Mouse (Mus musculus) kidney, adult 2 months (tissue): ENCODE data around the gene Cited4.

Source experiments
- CTCF ChIP-seq: fragments of 200-500 bp; conservative IDR thresholded peaks from 2 replicates; pipeline ENCODE4 v1.5.1; 2011; ENCODE audit warnings: low read depth, mild to moderate bottlenecking, control low read depth, low read length, moderate library complexity, mixed read lengths; ENCODE audit not compliant: insufficient read depth, insufficient read length
- POLR2A ChIP-seq: fragments of 200-500 bp; IDR thresholded peaks from one replicate; pipeline ENCODE4 v1.6.1; 2011; ENCODE audit warnings: low read depth, low read length, control low read depth

GRCm38 (mm10) chr4:120701180-120701579, 34.8 kb downstream of the Cited4 start:
- TF ChIP-seq CTCF (no peak), POLR2A (no peak)
